Mouse (Mus musculus) thymus, adult 2 months (tissue): Measurements from ENCODE around the gene Plce1.

ENCODE experiments used
- CTCF ChIP-seq: fragments of 200-500 bp; IDR thresholded peaks from 2 replicates; pipeline ENCODE4 v1.5.1; 2012; ENCODE audit warnings: mild to moderate bottlenecking, control low read depth, low read length, moderate library complexity, borderline replicate concordance; ENCODE audit not compliant: control insufficient read depth, poor library complexity, insufficient read depth; ENCODE audit errors: extremely low read depth
- POLR2A ChIP-seq: fragments of 200-500 bp; IDR thresholded peaks from 2 replicates; pipeline ENCODE4 v1.6.1; 2012; ENCODE audit warnings: mild to moderate bottlenecking, low read length, control low read depth, moderate library complexity; ENCODE audit not compliant: control insufficient read depth, poor library complexity, insufficient read depth; ENCODE audit errors: extremely low read depth

DNA sequence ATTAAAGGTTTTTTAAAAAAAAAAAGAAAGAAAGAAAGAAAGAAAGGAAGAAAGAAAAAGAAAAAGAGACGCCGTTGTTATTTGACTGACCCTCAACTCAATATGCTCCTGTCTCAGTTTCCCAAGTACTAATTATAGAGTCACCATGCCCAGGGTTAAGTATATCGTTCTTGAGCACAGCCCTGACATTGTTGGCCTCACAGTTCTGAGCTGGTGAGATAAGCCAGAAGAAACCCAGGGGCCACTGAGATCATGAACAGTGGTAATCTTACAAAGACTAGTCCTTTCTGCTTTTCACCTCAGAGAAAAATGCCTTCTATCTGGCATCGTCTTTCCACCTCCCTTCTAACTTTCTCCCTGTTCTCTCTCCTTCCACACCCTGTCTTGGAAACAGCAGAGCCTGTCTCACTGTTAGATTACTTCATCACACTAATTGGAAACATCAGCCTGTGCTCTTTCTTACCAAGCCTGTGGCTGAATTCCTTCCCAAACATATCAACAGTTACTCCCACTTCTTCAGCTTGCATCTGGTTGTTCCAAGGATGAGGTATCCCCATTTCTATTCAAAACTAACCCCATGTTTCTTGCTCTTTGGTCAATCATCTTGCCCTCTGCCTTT lies 339.4 kb downstream of the Plce1 start:
- TF ChIP-seq CTCF (no peak), POLR2A (no peak)
